Mouse (Mus musculus) neural tube, embryonic 11.5 days (tissue): ENCODE data around the gene Tmem178. TPM values are rescaled to one million over a fixed set of nuclear protein-coding genes. Genes with fewer than 3 reads are reported as not detected.

ENCODE experiments used
- ATAC-seq: fragments of 200-750 bp; cut with Nextera tagmentation; 2 replicates; pipeline ENCODE4 v1.8.0; 2017; ENCODE audit warnings: moderate number of reproducible peaks, mild to moderate bottlenecking, moderate TSS enrichment, moderate library complexity; ENCODE audit not compliant: insufficient read depth, low FRiP score, low TSS enrichment
- DNase-seq: peaks from one replicate; pipeline ENCODE4 v3.0.0-alpha.2; 2015; ENCODE audit warnings: low spot score
- H3K27ac ChIP-seq: fragments of 300-500 bp; sonication (generic); 2 replicates; pipeline ENCODE4 v1.5.1; 2014; ENCODE audit warnings: low read depth, mild to moderate bottlenecking, low read length
- H3K27me3 ChIP-seq: fragments of 300-500 bp; sonication (generic); 2 replicates; pipeline ENCODE4 v1.6.1; 2014; ENCODE audit warnings: mild to moderate bottlenecking, low read length, mixed read lengths; ENCODE audit not compliant: control insufficient read depth, insufficient read depth
- H3K36me3 ChIP-seq: fragments of 300-500 bp; sonication (generic); 2 replicates; pipeline ENCODE4 v1.6.1; 2014; ENCODE audit warnings: mild to moderate bottlenecking, low read length, moderate library complexity, mixed read lengths; ENCODE audit not compliant: control insufficient read depth, insufficient read depth
- H3K4me1 ChIP-seq: fragments of 300-500 bp; sonication (generic); 2 replicates; pipeline ENCODE4 v1.6.1; 2014; ENCODE audit warnings: low read length, mixed read lengths; ENCODE audit not compliant: control insufficient read depth, insufficient read depth
- H3K4me2 ChIP-seq: fragments of 300-500 bp; sonication (generic); 2 replicates; pipeline ENCODE4 v1.6.1; 2014; ENCODE audit warnings: low read depth, mild to moderate bottlenecking, moderate library complexity
- H3K4me3 ChIP-seq: fragments of 300-500 bp; sonication (generic); 2 replicates; pipeline ENCODE4 v1.5.1; 2014; ENCODE audit warnings: low read depth, low read length
- H3K9ac ChIP-seq: fragments of 300-500 bp; sonication (generic); 2 replicates; pipeline ENCODE4 v1.6.1; 2014; ENCODE audit warnings: mild to moderate bottlenecking, low read length
- H3K9me3 ChIP-seq: fragments of 300-500 bp; sonication (generic); 2 replicates; pipeline ENCODE4 v1.6.1; 2016; ENCODE audit warnings: low read length; ENCODE audit not compliant: control insufficient read depth
- WGBS: fragments of 180-500 bp; shearing (Covaris S2); extraction: QIAGEN DNeasy Blood & Tissue Kit; methylation state at CpG from one replicate; pipeline ENCODE4 v1.1.7; 2014; 5-methylcytosine and 5-hydroxymethylcytosine counted together
- polyA plus RNA-seq: library from polyadenylated mRNA; unstranded; fragments of >200 nt; fragmentation: Nextera tagmentation; extraction: Ambion mirVana; gene quantifications from 2 replicates; pipeline ENCODE4 v1.2.1, GENCODE M21; 2014

Tmem178 gene
- polyA plus RNA-seq, 1 experiment from 2014 or later = 16.4 TPM

DNA sequence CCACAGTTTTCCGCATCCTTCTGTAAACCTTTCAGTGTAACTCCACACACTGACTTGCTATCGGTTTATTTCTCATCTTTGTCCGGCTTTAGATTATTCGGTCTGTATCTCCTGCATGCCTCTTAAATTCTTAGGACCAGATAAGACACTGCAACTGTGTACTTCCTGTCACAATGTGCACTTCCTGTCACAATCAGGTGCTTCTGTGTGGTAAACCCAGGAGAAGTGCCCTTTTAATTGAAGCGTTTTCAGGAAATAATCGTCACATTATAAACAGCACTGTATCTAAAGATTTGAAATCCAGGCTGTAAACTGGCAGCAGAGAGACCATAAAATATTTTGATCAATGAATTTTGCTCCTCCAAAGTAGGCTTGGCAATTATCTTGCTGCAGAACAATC is 100.7 kb downstream of the Tmem178 start:
- no peak overlapping the region for H3K4me3 ChIP-seq
- DNase-seq (no peak), ATAC-seq (no peak)
- H3K9ac ChIP-seq = no peak overlapping the region
- H3K4me2 ChIP-seq = no peak overlapping the region
- H3K27ac ChIP-seq = no peak overlapping the region
- H3K36me3 ChIP-seq = no peaks in the 10 kb centered on the region
- H3K4me1 ChIP-seq = no peaks in the 10 kb centered on the region
- 96% methylated on average over 6 of the region's 6 CpGs for WGBS
- no peaks in the 10 kb centered on the region for H3K9me3 ChIP-seq
- no peaks in the 10 kb centered on the region for H3K27me3 ChIP-seq

DNA sequence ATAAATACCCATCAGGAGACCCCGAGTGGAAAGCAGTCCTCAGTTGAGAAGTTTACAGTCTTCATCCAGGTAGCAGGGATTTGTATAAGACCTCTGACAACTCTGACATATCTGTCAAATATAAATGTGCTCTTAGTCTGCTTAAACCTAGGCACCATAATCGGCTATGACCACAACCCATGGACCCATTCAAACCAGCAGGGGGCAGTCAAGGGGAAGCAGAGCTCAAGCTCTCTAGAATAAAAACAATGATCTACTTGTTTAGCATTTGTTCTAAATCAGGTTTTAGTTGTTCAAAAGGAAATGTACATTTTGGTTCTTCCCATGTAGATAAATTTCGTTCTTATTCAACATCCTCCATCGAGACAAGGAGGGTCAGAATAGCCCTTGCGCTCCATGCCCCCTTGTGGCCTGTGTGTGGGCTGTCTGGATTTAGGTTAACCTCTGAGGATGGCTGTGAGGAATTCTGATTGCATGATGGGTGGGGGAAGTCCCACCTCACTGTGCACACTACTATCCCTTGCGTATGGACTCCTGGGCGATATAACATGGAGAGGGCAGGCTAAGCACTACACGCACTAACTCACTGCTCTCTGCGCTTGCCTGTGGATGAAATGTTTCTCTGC is 101.2 kb downstream of the Tmem178 start:
- no peaks in the 10 kb centered on the region for H3K4me1 ChIP-seq
- no peaks in the 10 kb centered on the region for H3K27me3 ChIP-seq
- ATAC-seq (no peak), DNase-seq (no peak)
- H3K36me3 ChIP-seq = no peaks in the 10 kb centered on the region
- H3K9me3 ChIP-seq = no peaks in the 10 kb centered on the region
- H3K4me3 ChIP-seq = no peak overlapping the region
- H3K4me2 ChIP-seq = no peak overlapping the region
- 90% methylated on average over 9 of the region's 9 CpGs for WGBS
- H3K9ac ChIP-seq = no peak overlapping the region
- H3K27ac ChIP-seq = no peak overlapping the region

DNA sequence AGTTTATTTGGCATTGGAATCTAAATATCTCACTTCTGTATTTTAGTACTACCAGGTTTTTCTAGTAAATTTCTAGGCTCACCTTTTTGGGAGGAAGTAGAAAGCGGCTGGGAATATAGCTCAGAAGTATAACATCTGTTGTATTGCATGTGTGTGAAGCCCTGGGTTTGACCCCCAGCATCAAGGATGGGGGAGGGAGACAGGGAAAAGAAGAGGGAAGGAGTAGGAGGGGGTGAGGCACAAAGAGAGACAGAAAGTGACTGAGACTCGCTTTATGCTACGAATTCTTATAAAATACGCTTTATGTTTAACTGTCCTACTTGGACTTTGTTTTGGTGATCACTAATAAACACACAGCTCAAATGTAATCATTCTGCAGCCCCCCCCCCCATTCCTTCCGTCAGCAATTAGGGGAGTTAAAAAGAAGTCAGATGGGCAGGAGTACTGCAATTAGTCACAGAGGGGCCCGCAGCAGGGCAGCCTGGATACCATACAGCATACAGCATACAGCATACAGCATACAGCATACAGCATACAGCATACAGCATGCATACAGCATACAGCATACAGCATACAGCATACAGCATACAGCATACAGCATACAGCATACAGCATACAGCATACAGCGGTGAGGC is 103.6 kb downstream of the Tmem178 start:
- 75% methylated on average over 7 of the region's 7 CpGs for WGBS
- Histone ChIP-seq H3K9ac (no peak overlapping the region), H3K4me3 (no peak overlapping the region), H3K27ac (no peak overlapping the region), H3K4me1 (no peaks in the 10 kb centered on the region), H3K4me2 (no peak overlapping the region), H3K27me3 (no peaks in the 10 kb centered on the region), H3K36me3 (no peaks in the 10 kb centered on the region), H3K9me3 (no peaks in the 10 kb centered on the region)
- ATAC-seq (no peak), DNase-seq (no peak)

Other genes starting within 250 kb of the Tmem178 start
- 29.4 and 31.8 TPM in 2 replicates for gene Map4k3, start 216.1 kb upstream of the Tmem178 start, polyA plus RNA-seq
- gene Thumpd2, start 120.5 kb downstream of the Tmem178 start, polyA plus RNA-seq = 13.3 and 13.7 TPM in 2 replicates